Mouse (Mus musculus) olfactory bulb, adult 2 months (tissue): Measurements from ENCODE around the gene Fance. TPM values are rescaled to one million over a fixed set of nuclear protein-coding genes. Genes with fewer than 3 reads are reported as not detected.

ENCODE experiments used
- H3K27ac ChIP-seq: fragments of 200-500 bp; 2 replicates; pipeline ENCODE4 v1.5.1; 2012; ENCODE audit warnings: low read depth, low read length; ENCODE audit not compliant: insufficient read depth
- H3K4me1 ChIP-seq: fragments of 200-500 bp; 2 replicates; pipeline ENCODE4 v1.6.1; 2012; ENCODE audit warnings: low read length; ENCODE audit not compliant: control insufficient read depth, insufficient read depth
- H3K4me3 ChIP-seq: fragments of 200-500 bp; 2 replicates; pipeline ENCODE4 v1.5.1; 2012; ENCODE audit warnings: mild to moderate bottlenecking, low read depth, low read length, moderate library complexity; ENCODE audit not compliant: insufficient read depth
- CTCF ChIP-seq: fragments of 200-500 bp; IDR thresholded peaks from 2 replicates; pipeline ENCODE4 v1.5.1; 2012; ENCODE audit warnings: low read depth, mild to moderate bottlenecking, low read length, moderate library complexity; ENCODE audit not compliant: insufficient read depth
- POLR2A ChIP-seq: fragments of 200-500 bp; IDR thresholded peaks from 2 replicates; pipeline ENCODE4 v1.6.1; 2012; ENCODE audit warnings: mild to moderate bottlenecking, low read depth, low read length, moderate library complexity; ENCODE audit not compliant: insufficient read depth
- WGBS: fragments of 180-500 bp; shearing (Covaris S2); methylation state at CpG from one replicate; pipeline ENCODE4 v1.1.7; 2018; 5-methylcytosine and 5-hydroxymethylcytosine counted together
- polyA plus RNA-seq: library from polyadenylated mRNA; stranded (reverse); fragments of >200 nt; gene quantifications from 2 replicates; pipeline ENCODE4 v1.2.4, GENCODE M21; 2012; ENCODE audit warnings: low replicate concordance; ENCODE audit not compliant: missing spikeins, insufficient read depth, insufficient read length

Fance gene
- polyA plus RNA-seq, 1 experiment: not detected

DNA sequence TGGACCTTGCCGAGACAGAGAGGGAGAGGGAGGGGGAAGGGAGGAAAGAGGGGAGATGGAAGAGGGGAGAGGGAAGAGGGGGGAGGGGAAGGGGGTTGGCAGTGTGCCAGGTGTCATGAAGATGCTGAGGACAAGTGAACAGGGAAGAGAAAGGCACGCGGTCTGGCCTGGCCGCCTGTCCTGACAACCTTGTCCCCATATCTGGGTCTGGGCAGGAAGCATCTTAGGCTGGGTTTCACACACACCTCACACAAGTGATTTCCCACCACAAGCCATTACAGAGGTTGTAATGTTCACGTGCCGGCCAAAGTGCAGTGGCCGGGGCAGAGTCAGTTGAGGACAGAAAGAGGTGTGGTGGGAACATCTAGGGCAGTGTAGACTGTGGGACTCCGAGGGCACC is 25.7 kb upstream of the Fance start:
- H3K4me1 ChIP-seq: peaks cover 10% of the 10 kb centered on the region
- no peak for TF ChIP-seq POLR2A
- TF ChIP-seq CTCF: no peak
- H3K4me3 ChIP-seq: no peak overlapping the region
- no peak overlapping the region for H3K27ac ChIP-seq
- 68% methylated on average over 8 of the region's 8 CpGs for WGBS

- Histone ChIP-seq H3K27ac (no peak overlapping the region), H3K4me3 (no peak overlapping the region), H3K4me1 (peaks cover 10% of the 10 kb centered on the region)
- 62% methylated on average over 5 of the region's 5 CpGs for WGBS
- no peak for TF ChIP-seq POLR2A
- no peak for TF ChIP-seq CTCF
These were observed 25.3 kb upstream of the Fance start for GRCm38 (mm10) chr17:28287980-28288379.

DNA sequence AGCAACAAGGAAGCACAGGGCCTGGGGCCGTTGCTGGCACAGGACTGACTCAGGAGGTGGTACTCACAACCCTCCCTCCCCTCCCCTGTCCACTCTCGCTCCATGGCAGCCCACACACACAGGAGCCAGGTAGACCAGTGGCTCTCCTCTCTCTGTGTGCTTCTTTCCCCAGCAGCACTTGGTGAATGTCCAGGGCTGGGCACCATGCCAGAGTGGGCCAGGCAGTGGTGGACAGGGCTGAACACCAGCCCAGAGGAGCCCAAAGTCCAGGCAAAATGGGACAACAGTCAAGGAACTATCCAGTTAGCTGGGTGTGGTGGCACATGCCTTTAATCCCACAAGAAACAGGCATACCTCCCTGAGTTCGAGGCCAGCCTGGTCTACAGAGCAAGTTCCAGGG is 23.1 kb upstream of the Fance start:
- Histone ChIP-seq H3K4me3 (no peak overlapping the region), H3K27ac (no peak overlapping the region), H3K4me1 (peaks cover 16% of the 10 kb centered on the region)
- 80% methylated on average over 3 of the region's 3 CpGs for WGBS
- TF ChIP-seq CTCF: no peak
- TF ChIP-seq POLR2A: no peak

- Histone ChIP-seq H3K4me3 (no peak overlapping the region), H3K4me1 (peaks cover 16% of the 10 kb centered on the region), H3K27ac (no peak overlapping the region)
- 78% methylated on average over 11 of the region's 11 CpGs for WGBS
- TF ChIP-seq POLR2A (no peak), CTCF (no peak)
These were observed 22.6 kb upstream of the Fance start for GRCm38 (mm10) chr17:28290671-28291070.

DNA sequence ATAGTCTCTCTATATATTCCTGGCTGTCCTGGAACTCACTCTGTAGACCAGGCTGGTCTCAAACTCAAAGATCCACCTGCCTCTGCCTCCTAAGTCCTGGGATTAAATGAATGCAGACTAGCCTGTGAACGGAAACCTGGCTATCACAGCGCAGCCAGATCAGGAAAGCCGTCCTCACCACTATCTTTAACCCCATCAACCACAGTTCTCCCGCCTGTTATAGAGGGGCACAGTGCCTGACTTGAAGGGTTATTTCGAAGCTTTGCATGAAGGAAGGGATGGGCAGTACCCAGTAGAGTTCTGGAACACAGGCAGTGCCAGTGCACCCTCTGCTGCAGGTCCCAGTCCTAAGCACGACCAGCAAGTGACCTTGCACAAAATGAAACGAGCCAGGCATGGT is 22.0 kb upstream of the Fance start:
- WGBS: 88% methylated on average over 7 of the region's 7 CpGs
- H3K27ac ChIP-seq: no peak overlapping the region
- no peak overlapping the region for H3K4me3 ChIP-seq
- H3K4me1 ChIP-seq: peaks cover 16% of the 10 kb centered on the region
- no peak for TF ChIP-seq POLR2A
- no peak for TF ChIP-seq CTCF

DNA sequence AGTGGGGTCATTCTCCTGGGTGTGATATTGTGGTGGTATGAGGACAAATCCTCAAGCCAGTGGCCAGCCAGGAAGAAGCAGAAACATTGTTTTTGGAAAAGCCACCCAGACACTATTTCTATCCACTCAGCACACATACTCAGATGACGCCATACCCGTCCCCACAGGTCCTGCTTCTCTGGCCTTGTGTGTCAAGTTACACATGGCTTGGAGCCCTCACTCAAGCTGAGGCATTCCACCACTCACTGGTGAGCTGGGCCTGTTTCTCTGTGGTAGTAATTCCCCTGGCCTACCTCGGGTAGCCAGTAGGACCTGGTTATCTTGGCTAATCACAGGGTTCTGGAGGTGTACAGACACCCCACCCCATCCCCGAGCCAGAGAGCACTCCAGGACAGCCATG is 19.6 kb upstream of the Fance start:
- TF ChIP-seq POLR2A (no peak), CTCF (no peak)
- Histone ChIP-seq H3K27ac (no peak overlapping the region), H3K4me1 (peaks cover 11% of the 10 kb centered on the region), H3K4me3 (no peak overlapping the region)
- 79% methylated on average over 4 of the region's 4 CpGs for WGBS

GRCm38 (mm10) chr17:28294449-28295333 is 18.6 kb upstream of the Fance start:
- WGBS: 68% methylated on average over 17 of the region's 17 CpGs
- TF ChIP-seq CTCF: no peak
- TF ChIP-seq POLR2A: no peak
- Histone ChIP-seq H3K27ac (no peak overlapping the region), H3K4me1 (peaks cover 14% of the 10 kb centered on the region), H3K4me3 (no peak overlapping the region)

DNA sequence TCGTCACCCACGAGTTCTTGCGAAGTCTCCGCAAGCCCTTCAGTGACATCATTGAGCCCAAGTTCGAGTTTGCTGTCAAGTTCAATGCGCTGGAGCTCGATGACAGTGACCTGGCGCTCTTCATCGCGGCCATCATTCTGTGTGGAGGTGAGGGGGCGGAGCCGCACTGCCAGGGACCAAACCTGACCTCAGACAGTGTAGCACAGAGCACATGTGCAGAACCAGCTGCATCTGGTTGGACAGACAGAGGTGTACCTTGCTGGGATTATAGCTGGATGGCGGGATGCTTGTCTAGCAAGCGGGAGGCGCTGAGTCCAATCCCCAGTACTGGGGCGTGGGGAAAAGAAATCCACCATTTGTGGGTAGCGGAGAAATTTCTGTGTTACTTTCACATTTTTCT is 14.4 kb upstream of the Fance start:
- Histone ChIP-seq H3K4me1 (peaks cover 15% of the 10 kb centered on the region), H3K4me3 (no peak overlapping the region), H3K27ac (no peak overlapping the region)
- no peak for TF ChIP-seq POLR2A
- TF ChIP-seq CTCF: no peak
- 96% methylated on average over 17 of the region's 17 CpGs for WGBS

GRCm38 (mm10) chr17:28299669-28300320 is 13.5 kb upstream of the Fance start:
- Histone ChIP-seq H3K4me1 (peaks cover 10% of the 10 kb centered on the region; the same call in 1 of the 2 replicates), H3K27ac (no peak overlapping the region), H3K4me3 (no peak overlapping the region)
- WGBS: 59% methylated on average over 10 of the region's 11 CpGs
- no peak for TF ChIP-seq CTCF
- no peak for TF ChIP-seq POLR2A
